Mouse (Mus musculus): Measurements from ENCODE around the gene Gm8159. TPM values are rescaled to one million over a fixed set of nuclear protein-coding genes. Genes with fewer than 3 reads are reported as not detected.

Gene Gm8159
- polyA plus RNA-seq (2012), result not detected in 2 replicates

DNA sequence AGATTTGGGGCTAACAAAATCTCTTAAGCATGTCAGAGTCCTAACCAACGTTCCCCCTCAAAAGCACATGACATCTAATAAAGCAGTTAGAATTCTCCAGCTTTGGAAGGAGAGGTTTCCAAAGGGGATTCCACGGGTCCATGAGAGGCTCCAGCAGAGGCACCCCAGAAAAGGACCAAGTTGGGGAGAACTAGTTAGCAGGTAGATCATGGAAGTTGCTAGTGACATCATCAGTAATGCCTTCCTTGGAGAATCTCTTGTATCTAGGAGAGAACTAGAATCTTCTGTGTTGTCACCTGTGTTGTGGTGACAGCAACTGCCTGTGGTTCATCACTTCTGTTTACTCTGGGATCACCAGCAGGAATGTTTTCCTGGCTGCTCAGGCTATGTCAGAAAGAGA lies at the start of gene Gm8159:
Gm8159 (plus strand) TSS at position 301 of the 400 bp plus-strand sequence.

DNA sequence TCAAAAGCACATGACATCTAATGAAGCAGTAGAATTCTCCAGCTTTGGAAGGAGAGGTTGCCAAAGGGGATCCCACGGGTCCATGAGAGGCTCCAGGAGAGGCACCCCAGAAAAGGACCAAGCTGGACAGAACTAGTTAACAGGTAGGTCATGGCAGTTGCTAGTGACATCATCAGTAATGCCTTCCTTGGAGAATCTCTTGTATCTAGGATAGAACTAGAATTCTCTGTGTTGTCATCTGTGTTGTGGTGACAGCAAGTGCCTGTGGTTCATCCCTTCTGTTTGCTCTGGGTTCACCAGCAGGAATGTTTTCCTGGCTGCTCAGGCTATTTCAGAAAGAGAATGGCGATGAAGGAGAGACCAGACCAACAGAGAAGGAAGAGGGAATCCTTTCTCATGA lies 31.7 kb downstream of the Gm8159 start, which contains the start of gene Gm3239:
Gm3239 (plus strand) TSS at position 301 of the 400 bp plus-strand sequence.

Other genes with a start within 250 kb of the Gm8159 start
- not detected in 2 replicates for gene Gm3159, start 234.8 kb upstream of the Gm8159 start, polyA plus RNA-seq (2012)
- gene Gm3164, start 216.9 kb upstream of the Gm8159 start, polyA plus RNA-seq (2012), result not detected in 2 replicates
- gene Gm3173, start 201.4 kb upstream of the Gm8159 start, polyA plus RNA-seq (2012), result not detected in 2 replicates
- not detected in 2 replicates for gene Gm3182, start 150.6 kb upstream of the Gm8159 start, polyA plus RNA-seq (2012)
- gene Gm3047, start 76.9 kb upstream of the Gm8159 start, polyA plus RNA-seq (2012), result not detected in 2 replicates
- not detected in 2 replicates for gene Gm3239, start 31.8 kb downstream of the Gm8159 start, polyA plus RNA-seq (2012)
- not detected in 2 replicates for gene Gm7876, start 76.9 kb downstream of the Gm8159 start, polyA plus RNA-seq (2012)
- not detected in 2 replicates for gene Gm3252, start 94.4 kb downstream of the Gm8159 start, polyA plus RNA-seq (2012)
- not detected in 2 replicates for gene Gm9602, start 144.0 kb downstream of the Gm8159 start, polyA plus RNA-seq (2012)
- not detected in 2 replicates for gene Gm3269, start 205.8 kb downstream of the Gm8159 start, polyA plus RNA-seq (2012)
- not detected in 2 replicates for gene Gm3264, start 223.2 kb downstream of the Gm8159 start, polyA plus RNA-seq (2012)

Data from megakaryocyte-erythroid progenitor cell, adult 5 weeks (primary cell).